Mouse (Mus musculus): ENCODE measurements at regions not wholly inside any gene's neighbourhood (a gene's known extent, or its start where the extent isn't known, plus 50 kb on each side); places are given as distances from the start of the nearest gene placed in this dataset.
A peak's percentile ranks its signal among the peaks of the same experiment; 100 is the strongest.

- no peak for DNase-seq
Measured at GRCm38 (mm10) chr17:85818098-85818855, 130.2 kb upstream of the Six2 start.

- no peak for DNase-seq
Measured at GRCm38 (mm10) chr17:85816521-85816920, 128.4 kb upstream of the Six2 start.

- DNase-seq, result no peak
Measured at GRCm38 (mm10) chr17:85816056-85816455, 128.0 kb upstream of the Six2 start.

GRCm38 (mm10) chr17:85808580-85808979 is 120.5 kb upstream of the Six2 start:
- DNase-seq, result no peak

GRCm38 (mm10) chr17:85805726-85806359 is 117.8 kb upstream of the Six2 start:
- no peak for DNase-seq

GRCm38 (mm10) chr17:85804631-85805030 is 116.6 kb upstream of the Six2 start:
- DNase-seq, result no peak

- DNase-seq, result no peak
Measured at GRCm38 (mm10) chr17:85801734-85802133, 113.7 kb upstream of the Six2 start.

GRCm38 (mm10) chr17:85801079-85801605 is 113.1 kb upstream of the Six2 start:
- no peak for DNase-seq

- peak; percentile 66 for DNase-seq
Measured at GRCm38 (mm10) chr17:85800357-85801078, 112.4 kb upstream of the Six2 start.

- DNase-seq, result peak; percentile 56
Measured at GRCm38 (mm10) chr17:85799865-85800356, 111.8 kb upstream of the Six2 start.

GRCm38 (mm10) chr17:85799081-85799864 is 111.2 kb upstream of the Six2 start:
- DNase-seq, result peak; percentile 61

- no peak for DNase-seq
Measured at GRCm38 (mm10) chr17:85797755-85798154, 109.7 kb upstream of the Six2 start.

GRCm38 (mm10) chr17:85795820-85796219 is 107.7 kb upstream of the Six2 start:
- DNase-seq, result peak; percentile 50

GRCm38 (mm10) chr17:85785625-85786294 is 97.7 kb upstream of the Six2 start:
- peak; percentile 53 for DNase-seq

- DNase-seq, result no peak
Measured at GRCm38 (mm10) chr17:85780477-85780876, 92.4 kb upstream of the Six2 start.

- DNase-seq, result no peak
Measured at GRCm38 (mm10) chr17:85776876-85777275, 88.8 kb upstream of the Six2 start.

- DNase-seq, result no peak
Measured at GRCm38 (mm10) chr17:85768341-85768740, 80.3 kb upstream of the Six2 start.

- DNase-seq, result no peak
Measured at GRCm38 (mm10) chr17:85767201-85767862, 79.3 kb upstream of the Six2 start.

- peak; percentile 56 for DNase-seq
Measured at GRCm38 (mm10) chr17:85766556-85766955, 78.5 kb upstream of the Six2 start.

- no peak for DNase-seq
Measured at GRCm38 (mm10) chr17:85758581-85759098, 70.6 kb upstream of the Six2 start.

- no peak for DNase-seq
Measured at GRCm38 (mm10) chr17:85757647-85758046, 69.6 kb upstream of the Six2 start.

Measured in embryo, embryonic 11 days (tissue).